Mouse (Mus musculus) layer of hippocampus, adult 2 months (tissue): ENCODE data around the gene Tstd2. TPM values are rescaled to one million over a fixed set of nuclear protein-coding genes. Genes with fewer than 3 reads are reported as not detected.

Experiments used
- DNase-seq, 2 experiments: peaks; one replicate each; pipeline ENCODE4 v3.0.0; 2022; ENCODE audit warnings: low spot score in 2 of 2
- H3K27ac ChIP-seq: fragments of 200-600 bp; 2 replicates; pipeline ENCODE4 v1.8.1; 2022
- H3K4me3 ChIP-seq: fragments of 200-600 bp; 2 replicates; pipeline ENCODE4 v1.8.1; 2022; ENCODE audit warnings: mild to moderate bottlenecking
- CTCF ChIP-seq: fragments of 200-600 bp; conservative IDR thresholded peaks from 2 replicates; pipeline ENCODE4 v1.8.1; 2022; ENCODE audit warnings: antibody characterized with exemption, mild to moderate bottlenecking, moderate library complexity
- long read RNA-seq, 2 experiments: library from polyadenylated mRNA; stranded (forward); transcript quantifications; one replicate each; pipeline ENCODE4 v2.0.0; 2021; ENCODE audit warnings: borderline mapping rate in 2 of 2
- total RNA-seq, 2 experiments: library from RNA; stranded (reverse); gene quantifications; 2 replicates each; pipeline ENCODE4 v1.2.3; 2021

Gene Tstd2
- 10 to 100 TPM; 15.6 to 18.8 TPM for total RNA-seq
- long read RNA-seq, experiment 1, transcript Tstd2-202 (10 exons, 3,726 nt): major isoform, 7 of 11 reads
- long read RNA-seq, experiment 1, partial matches to known transcripts: 0 of 11 reads
- long read RNA-seq, experiment 1, other reads (novel, unspliced or antisense): 2 of 11 reads
- long read RNA-seq, experiment 2, transcript Tstd2-202 (10 exons, 3,726 nt): major isoform, 5 of 19 reads
- long read RNA-seq, experiment 2, partial matches to known transcripts: 0 of 19 reads
- long read RNA-seq, experiment 2, other reads (novel, unspliced or antisense): 11 of 19 reads

DNA sequence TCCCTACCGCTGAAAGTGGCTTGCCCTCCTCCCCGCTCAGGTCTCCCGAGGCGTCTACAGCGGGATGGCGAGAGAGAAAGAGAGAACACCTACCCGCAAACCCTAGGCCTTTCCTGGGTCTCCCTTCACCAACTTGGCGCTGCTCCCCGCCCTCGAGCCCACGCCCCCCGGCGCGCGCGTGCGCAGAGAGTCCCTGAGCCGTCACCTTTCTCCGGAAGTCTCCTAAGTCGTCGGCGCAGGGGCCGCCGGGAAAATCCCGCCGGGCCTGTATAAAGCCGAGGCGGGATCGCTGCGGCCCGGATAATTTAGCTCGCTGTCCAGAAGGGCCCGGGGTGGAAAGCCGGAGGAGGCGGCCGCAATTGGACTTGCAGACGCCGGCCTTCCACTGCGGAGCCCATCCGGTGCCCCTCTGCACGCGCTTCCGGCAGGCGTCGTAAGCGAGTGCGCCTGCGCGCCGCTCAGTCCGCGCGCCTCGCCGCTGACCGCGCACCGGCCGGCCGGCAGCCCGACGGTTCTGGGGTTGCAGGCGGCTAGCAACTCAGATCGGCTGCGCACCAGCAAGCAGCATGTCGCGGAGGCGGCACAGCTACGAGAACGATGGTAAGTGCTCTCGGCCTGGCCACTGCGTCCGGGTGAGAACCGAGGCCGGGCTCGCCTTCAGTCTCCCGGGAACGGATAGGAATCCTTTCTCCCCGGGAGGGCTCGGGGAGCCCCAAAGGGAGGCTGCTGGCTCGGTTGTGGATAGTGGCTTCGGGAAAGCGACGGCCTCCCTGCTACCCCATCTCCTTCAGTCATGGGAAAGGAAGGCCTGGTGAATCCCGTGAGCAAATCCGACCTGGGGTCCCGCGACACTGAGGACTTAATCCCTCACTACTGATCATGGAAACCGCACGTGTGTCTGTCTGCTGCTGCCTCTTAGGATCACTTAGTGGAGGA, at the start of gene Tstd2, which contains the start of gene Ncbp1:
Gene Tstd2, minus strand, starts transcription at position 408 of the 936 bp plus-strand sequence.
Gene Ncbp1, plus strand, starts transcription at position 327 of the 936 bp plus-strand sequence.
- DNase-seq: peak; percentile 88 to 92
- TF ChIP-seq CTCF: 0 out of 2 replicates have a peak, but pooled peaks have one; percentile 22
- peak within 1 kb of the TSS; percentile 96 for H3K27ac ChIP-seq
- peak within 1 kb of the TSS; percentile 90 for H3K4me3 ChIP-seq

GRCm38 (mm10) chr4:46186466-46186865, 48.0 kb upstream of the Tstd2 start:
- Histone ChIP-seq H3K4me3 (no peak overlapping the region), H3K27ac (no peak overlapping the region)
- TF ChIP-seq CTCF: no peak
- DNase-seq: no peak

- no peak overlapping the region for H3K4me3 ChIP-seq
- no peak for TF ChIP-seq CTCF
- H3K27ac ChIP-seq: no peak overlapping the region
- no peak for DNase-seq
Observed at GRCm38 (mm10) chr4:46185890-46186289, 47.4 kb upstream of the Tstd2 start.

- DNase-seq: no peak
- no peak for TF ChIP-seq CTCF
Observed at GRCm38 (mm10) chr4:46185423-46185822, 46.9 kb upstream of the Tstd2 start.

DNA sequence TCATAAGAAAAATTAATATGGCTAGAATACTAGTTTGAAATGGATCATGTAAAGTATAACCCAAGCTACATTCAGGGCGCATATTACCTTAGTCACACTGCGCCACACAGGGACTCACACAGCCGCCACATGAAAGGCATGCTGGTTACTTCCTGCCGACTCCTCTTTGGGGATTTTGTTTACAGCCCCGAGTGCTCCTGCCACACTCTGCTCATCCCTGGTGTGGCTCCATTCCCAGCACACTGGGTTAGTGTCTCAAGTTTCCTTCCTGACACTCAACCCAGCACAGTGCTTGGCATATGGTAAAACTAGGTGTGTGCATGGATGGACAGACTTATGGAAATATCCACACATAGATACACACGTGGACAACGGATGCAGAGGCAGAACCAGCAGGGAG, 43.7 kb upstream of the Tstd2 start:
- no peak for TF ChIP-seq CTCF
- Histone ChIP-seq H3K27ac (no peak overlapping the region), H3K4me3 (no peak overlapping the region)
- DNase-seq: no peak

More at GRCm38 (mm10) chr4:46185423-46185822, 46.9 kb upstream of the Tstd2 start:
- H3K27ac ChIP-seq: no peak overlapping the region
- no peak overlapping the region for H3K4me3 ChIP-seq

GRCm38 (mm10) chr4:46181168-46181567, 42.7 kb upstream of the Tstd2 start:
- H3K4me3 ChIP-seq: no peak overlapping the region
- TF ChIP-seq CTCF: no peak
- H3K27ac ChIP-seq: no peak overlapping the region
- no peak for DNase-seq

DNA sequence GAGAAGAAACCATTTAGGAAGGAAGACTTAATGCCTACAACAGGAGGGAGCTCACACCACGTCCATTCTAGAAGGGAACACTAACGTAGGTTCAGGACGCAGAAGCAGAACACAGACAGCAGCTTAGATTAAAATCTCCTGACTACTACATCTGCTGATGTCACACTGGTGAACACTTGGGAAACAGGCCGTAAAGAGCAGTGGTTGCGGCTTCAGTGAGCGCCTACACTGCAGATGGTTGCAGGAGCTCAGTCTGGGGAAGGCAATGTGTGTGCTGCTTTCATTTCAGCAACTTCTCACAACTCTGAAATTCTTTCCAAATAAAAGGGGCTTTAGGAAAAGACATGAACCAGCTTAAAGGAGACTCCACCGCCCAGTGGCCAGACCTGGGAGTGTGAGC, 39.0 kb upstream of the Tstd2 start:
- peak in 1 of 2 experiments; percentile 26 for DNase-seq
- H3K27ac ChIP-seq: peak overlapping the region; percentile 63
- no peak overlapping the region for H3K4me3 ChIP-seq
- peak; percentile 29 for TF ChIP-seq CTCF

GRCm38 (mm10) chr4:46177018-46177417, 38.5 kb upstream of the Tstd2 start:
- no peak for TF ChIP-seq CTCF
- Histone ChIP-seq H3K27ac (peak overlapping the region; percentile 63), H3K4me3 (no peak overlapping the region)
- no peak for DNase-seq

DNA sequence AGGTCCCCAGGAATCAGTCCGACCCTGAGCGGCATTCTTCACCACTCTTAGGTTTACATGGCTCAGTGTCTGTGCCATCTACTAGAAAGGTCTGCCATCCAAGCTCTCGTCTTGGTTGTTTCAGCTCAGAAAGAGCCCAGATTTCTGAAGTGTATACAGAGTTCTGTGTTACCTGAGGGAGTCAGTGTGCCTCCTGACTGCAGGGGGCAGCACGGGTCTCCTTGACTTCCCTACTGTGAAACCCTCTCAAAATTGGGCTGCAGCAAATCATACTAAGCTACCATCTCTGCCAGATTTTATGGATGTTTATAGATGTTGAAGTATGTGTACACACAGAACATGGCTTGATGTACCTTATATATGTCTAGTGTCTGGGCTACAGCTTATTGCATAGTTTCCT, 37.8 kb upstream of the Tstd2 start:
- H3K4me3 ChIP-seq: no peak overlapping the region
- peak overlapping the region; percentile 63; the same call in 1 of the 2 replicates for H3K27ac ChIP-seq
- peak; percentile 61 for TF ChIP-seq CTCF
- no peak for DNase-seq

- no peak for TF ChIP-seq CTCF
- Histone ChIP-seq H3K4me3 (no peak overlapping the region), H3K27ac (no peak overlapping the region)
- no peak for DNase-seq
Observed at GRCm38 (mm10) chr4:46171761-46172160, 33.3 kb upstream of the Tstd2 start.

DNA sequence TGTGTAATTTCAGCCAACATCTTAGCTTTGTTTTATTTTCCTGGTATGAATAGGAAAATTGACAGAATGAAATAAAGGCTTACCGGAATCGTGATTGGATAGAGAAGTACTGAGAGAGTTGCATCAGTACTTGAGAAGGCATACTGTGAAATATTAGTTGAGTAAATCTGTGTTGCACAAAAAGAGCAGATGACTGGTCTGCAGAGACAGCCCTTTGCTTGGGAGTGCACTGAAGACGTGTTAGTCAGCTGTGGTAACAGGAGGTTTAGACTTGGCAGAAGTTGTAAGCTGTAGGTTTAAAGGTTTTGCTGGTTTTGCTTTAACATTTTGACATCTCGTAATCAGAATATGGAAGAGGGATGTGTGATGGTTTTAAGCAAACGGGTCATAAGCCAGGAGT, 27.3 kb upstream of the Tstd2 start:
- no peak for TF ChIP-seq CTCF
- Histone ChIP-seq H3K27ac (no peak overlapping the region), H3K4me3 (no peak overlapping the region)
- DNase-seq: no peak

DNA sequence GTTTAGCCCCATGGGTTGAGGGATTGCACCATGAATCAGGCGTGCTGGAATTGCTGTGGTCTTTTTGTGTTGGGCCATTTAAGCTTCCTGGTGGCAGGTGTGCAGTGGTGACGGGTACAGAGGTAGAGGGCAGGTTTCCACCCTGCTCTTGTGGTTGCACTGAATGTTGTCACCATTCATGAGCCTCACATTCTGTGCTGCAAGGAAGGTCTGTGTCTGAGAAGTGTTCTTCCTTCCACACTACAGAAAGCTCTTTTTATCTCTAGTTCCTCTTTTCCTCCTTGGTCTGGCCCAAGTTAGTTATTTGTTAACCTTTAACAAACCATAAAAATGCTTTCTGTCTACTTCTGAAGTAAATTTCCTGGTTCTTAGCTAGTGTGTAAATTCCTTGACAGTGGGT, 25.5 kb upstream of the Tstd2 start:
- DNase-seq: no peak
- H3K27ac ChIP-seq: no peak overlapping the region
- no peak overlapping the region for H3K4me3 ChIP-seq
- no peak for TF ChIP-seq CTCF

DNA sequence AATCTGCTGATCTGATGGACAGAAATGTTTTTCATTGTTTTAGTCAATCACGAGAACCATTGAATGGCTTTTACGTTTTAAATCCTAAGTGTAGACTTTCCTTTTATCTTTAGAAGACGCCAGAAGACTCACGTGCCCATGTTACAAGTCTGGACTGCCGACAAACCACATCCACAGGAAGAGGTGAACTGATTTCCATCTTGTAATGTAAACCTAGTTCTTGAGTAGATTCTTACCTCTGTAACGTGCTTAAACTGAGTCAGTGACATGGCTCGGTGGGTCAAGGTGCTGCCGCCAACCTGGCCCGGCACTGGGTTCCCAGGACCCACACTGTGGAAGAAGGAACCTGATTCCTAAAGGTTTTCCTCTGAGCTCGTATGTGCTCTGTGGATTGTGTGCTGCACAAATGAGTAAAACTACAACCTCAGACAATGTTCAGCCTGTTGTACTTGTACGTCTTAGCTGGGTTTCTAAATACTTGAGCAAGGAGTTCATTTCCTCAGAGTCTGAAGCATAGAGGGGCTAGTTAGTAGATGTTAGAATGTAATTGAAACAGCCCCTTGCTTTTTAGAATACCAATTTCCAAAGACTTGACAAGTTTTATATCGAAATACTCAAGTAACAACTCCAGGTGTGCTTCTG, 13.5 kb upstream of the Tstd2 start:
- no peak overlapping the region for H3K27ac ChIP-seq
- no peak overlapping the region for H3K4me3 ChIP-seq
- no peak for DNase-seq
- no peak for TF ChIP-seq CTCF
